Mouse (Mus musculus): ENCODE measurements around the gene Mms19.
A peak's percentile ranks its signal among the peaks of the same experiment; 100 is the strongest.

Gene Mms19

DNA sequence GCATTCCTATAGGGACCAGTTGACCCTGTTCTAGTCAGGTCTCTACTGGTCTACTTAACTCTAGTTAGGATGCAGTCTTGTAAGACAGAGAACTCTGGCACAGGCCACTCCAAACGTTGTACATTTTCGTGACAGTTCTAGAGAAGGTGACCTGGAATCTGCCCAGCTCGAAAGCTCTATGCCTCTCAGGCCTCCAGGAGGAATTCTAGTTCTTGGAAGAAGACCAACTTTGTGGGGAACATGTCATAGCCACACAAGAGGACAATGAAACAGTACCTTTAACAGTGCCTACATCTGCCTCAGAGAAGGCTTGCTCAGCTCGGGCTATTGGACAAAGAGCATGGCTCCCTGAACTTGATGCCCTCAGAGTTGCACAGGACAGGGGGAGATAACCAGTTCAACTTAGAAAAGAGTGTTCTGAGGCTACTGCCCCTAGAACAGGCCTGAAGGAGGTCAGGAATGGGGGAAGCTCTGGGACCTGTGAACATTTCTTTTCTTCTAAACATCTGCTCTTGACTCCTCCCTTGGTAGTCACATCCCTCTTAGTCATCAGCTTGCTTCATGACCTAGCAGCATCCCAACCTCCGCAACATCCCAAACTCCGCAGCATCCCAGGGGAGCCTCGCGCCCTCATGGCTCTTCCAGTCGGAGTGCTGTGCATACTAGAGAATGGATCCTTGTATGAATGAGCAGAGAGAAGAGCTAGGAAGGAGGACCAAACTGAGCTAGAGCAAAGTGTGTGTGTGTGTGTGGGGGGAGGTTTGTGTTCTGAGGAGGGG, 18.0 kb upstream of the Mms19 start:
- DNase-seq = no peak

GRCm38 (mm10) chr19:41997090-41997489, 16.1 kb upstream of the Mms19 start:
- DNase-seq = no peak

DNA sequence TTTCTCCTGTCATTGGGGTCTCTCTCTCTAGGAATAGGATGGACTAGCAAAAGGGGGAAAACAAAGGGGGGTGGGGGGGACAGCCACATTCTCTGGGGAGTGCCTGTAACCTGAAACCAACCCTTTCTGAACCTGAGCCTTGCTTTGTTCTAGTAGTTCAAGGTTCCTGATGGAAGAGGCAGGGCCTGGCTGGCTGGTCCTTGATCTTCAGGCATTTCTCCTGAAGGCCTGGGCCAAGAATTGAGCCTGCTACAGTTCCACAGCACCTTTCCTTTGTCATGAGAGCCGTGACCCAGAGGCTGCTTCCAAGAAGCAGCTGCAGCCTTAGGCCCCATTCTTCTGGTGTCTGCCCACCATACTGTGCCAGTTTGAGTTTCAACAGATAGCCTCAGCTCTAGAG, 14.5 kb upstream of the Mms19 start:
- DNase-seq = no peak

- no peak for DNase-seq
Measured at GRCm38 (mm10) chr19:41994023-41994422, 13.1 kb upstream of the Mms19 start.

GRCm38 (mm10) chr19:41993484-41993883, 12.5 kb upstream of the Mms19 start:
- DNase-seq = no peak

GRCm38 (mm10) chr19:41992971-41993370, 12.0 kb upstream of the Mms19 start:
- DNase-seq = no peak

- no peak for DNase-seq
Measured at GRCm38 (mm10) chr19:41991926-41992477, 11.0 kb upstream of the Mms19 start.

- DNase-seq = no peak
Measured at GRCm38 (mm10) chr19:41989810-41990209, 8.9 kb upstream of the Mms19 start.

DNA sequence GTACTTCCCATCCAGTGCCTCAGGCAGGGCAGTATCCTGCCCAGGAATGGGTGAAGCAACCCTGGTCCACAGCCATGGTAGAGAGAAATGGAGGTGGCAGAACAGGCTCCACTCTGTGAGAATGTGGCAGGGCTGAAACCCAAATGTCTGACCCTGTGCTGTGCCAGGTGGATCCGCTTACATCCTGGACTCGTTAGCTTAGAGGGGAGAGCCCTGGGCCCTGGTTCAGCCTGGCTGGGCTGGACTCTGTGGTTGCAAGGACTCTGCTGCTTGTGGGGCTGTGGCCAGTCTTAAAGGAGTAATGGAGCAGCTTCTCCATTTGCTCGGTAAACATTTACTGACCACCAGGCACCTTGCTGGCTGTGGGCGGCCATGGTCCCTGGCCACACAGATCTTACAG, 6.2 kb upstream of the Mms19 start:
- DNase-seq = no peak

GRCm38 (mm10) chr19:41985994-41986393, 5.0 kb upstream of the Mms19 start:
- DNase-seq = no peak

DNA sequence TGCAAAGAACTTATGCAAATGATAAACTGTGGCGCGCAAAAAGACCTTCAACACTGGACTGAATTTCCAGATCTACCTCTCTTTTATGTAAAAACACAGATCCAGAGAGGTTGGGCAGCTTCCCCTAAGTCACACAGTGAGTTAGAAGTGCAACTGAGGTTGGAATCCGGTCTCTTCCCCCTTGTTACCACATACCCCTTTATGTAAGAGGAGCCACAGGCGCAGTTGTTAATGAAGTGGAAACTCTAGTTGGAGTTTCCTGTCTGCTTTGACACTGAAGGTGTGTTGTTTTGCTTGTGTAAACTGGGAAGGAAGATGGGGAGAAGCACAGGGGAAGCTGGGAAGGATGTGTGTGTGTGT, 1.8 kb upstream of the Mms19 start:
- no peak for DNase-seq

DNA sequence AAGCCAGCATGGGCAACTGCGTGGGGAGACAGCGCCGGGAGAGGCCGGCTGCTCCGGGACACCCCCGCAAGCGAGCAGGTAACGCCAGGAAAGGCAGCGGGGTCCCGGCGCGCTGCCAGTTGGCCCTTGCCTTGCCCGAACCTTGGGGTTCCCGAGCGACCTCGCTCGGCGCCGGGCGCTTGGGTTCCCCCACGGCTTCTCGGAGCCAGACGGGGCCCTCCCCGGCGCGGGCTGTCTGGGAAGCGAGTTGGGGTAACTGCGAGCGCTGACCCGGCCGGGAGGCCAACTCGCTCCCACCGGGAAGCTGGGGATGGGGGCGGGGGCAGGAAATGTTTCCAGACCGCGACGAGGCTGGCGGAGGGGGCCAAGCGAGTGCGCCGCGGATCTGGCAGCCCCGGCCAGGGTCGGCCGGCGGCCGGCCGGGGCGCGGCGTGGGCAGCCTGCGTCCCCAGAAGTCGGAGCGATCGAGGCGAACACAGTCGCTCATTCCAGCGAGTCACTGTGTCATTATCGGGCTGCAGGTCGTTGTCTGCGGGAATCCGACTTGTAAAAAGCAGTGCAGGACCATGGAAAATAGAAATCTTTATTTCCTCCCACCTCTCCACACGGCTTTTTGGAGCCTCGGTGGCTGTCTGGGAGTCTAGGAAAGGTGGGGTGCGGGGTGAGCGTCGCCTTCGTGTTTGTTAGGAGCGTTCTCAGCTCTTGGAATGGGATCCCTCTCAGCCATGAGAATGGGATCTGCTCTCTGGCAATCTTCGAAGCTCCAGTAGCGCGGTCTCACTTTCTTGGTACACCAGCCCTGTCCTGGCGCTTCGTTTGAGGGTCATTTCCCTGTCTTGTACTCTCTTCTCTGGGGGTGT, 1.2 kb upstream of the Mms19 start:
- peak in 1 of 2 experiments; percentile 48 for DNase-seq

DNA sequence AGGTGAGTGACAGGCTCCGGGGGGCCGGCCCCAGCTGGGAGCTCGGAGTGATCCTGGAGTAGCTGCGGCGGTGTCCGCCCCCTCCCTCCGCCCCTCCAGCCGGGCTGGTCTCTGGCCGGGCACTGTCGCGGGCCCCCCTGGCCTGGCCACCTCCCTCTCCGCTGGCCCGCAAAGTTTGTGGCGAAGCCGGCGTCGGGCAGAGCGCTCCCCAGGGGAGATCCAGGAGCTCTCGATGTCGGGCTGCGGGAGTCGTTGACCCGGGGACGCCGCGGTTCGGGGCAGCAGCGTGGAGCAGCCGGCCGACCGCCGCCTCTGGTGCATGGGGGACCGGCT, 604 bp upstream of the Mms19 start, which contains the start of gene Ubtd1:
Gene Ubtd1 (plus strand): TSS at position 169 of the 333 bp plus-strand sequence.
- no peak for DNase-seq

GRCm38 (mm10) chr19:41980422-41980818, 537 bp downstream of the Mms19 start:
- no peak for DNase-seq

GRCm38 (mm10) chr19:41973891-41974794, 6.8 kb downstream of the Mms19 start:
- DNase-seq = no peak

DNA sequence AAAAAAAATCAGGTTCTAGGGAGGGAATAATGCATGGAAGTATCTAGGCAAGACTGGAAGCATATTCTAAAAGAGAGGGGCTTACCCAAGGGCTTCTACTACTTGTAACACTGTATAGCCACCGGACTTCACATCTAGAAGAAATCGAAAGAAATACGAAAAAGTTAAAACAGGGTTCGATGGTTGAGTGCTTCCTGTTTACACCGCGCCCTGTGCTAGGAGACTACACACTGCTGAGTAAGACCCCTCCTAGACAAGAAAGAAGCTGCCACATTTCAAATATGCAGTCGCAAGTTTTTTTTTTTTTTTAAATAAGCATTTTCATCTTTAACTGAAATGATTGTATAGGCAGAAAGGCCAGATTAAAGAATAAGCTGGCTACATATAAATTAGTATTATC, 11.3 kb downstream of the Mms19 start:
- DNase-seq = no peak

DNA sequence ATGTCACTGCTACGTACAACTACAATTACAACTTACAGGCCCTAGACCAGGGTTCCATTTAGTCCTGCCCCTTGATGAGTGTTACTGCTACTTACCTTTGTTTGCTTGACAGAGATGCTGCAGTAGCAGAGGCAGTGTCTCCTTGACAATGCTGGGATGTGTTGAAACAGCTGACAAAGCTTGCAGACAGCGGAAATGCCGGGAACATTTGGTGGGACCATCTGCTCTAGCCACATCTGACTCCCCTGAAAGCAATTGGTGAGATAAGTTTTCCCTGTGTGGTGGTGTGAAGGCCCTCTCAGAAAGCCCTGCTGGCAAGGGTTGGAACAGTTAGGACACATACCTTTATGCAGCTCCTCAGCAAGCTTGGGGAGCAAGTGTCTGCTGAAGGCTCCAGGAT, 27.4 kb downstream of the Mms19 start:
- DNase-seq = no peak

- DNase-seq = no peak
Measured at GRCm38 (mm10) chr19:41952287-41952686, 28.7 kb downstream of the Mms19 start.

DNA sequence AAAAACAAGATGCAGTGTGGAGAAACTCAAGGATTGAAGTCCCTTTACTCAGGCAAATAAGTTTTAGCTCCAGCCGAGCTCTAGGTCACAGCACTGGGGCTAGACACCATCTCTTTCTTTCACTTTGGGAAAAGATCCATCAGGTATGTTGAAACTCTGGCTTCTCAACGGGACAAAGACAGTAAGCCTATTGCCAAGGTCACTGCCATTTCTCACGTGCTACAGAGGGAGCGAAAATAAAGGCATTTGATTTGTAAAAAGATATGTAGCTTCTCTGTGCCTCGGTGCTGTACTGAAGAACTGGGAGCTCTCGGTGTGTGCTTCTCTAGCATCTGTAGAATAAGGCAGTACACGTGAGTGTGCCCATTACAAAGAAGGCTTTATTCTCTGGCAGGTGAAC, 37.1 kb downstream of the Mms19 start:
- no peak for DNase-seq

- DNase-seq = no peak
Measured at GRCm38 (mm10) chr19:41938539-41938938, 42.4 kb downstream of the Mms19 start.

DNA sequence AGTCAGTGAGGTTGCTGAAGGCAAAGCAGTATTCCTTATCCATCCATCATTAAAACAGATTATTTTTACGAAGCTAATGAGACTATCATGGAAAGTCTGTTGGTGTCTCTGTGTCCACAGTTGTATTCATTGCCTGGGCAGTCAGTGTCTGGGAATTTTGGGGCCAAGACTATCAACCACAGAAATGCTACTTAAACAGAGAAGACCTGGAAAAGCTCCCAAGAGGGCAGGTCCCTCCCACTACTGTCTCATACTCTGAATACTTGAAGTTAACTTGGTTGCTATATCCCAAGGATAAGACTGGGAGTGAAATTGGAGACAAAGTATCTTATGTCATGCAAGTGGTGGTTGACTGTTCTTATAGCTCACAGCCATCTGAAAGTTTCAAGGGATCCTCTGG, 45.0 kb downstream of the Mms19 start:
- DNase-seq = no peak

GRCm38 (mm10) chr19:41934124-41934523, 46.8 kb downstream of the Mms19 start:
- DNase-seq = no peak

Measured in spleen, adult 18-20 months (tissue).